Mouse (Mus musculus) bone marrow, adult 2 months (tissue): ENCODE data around the gene Nxpe5.

Experiments used
- CTCF ChIP-seq: fragments of 200-500 bp; IDR thresholded peaks from 2 replicates; pipeline ENCODE4 v1.5.1; 2011; ENCODE audit warnings: low read length, control low read depth; ENCODE audit not compliant: control insufficient read depth, insufficient read depth
- POLR2A ChIP-seq: fragments of 200-500 bp; IDR thresholded peaks from 2 replicates; pipeline ENCODE4 v1.6.1; 2011; ENCODE audit warnings: low read depth, mild to moderate bottlenecking, control low read depth, low read length, borderline replicate concordance; ENCODE audit not compliant: control insufficient read depth

DNA sequence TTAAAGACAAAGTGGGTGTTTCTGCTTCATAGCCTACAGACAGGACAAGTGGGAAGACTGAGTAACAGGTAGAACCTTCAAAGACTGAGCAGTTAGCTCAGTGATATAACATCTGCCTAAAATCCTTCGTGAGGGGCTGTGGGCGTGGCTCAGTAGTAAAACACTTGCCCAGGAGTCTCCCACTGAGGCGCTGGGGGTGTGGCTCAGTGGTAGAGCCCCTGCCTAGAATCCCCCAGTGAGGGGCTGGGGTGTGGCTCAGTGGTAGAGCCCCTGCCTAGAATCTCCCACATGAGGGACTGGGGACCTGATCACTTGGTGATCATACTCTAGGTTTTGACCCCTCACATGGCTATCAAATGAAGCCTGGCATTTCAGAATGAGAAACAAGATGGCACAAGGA is 32.4 kb downstream of the Nxpe5 start:
- TF ChIP-seq POLR2A (no peak), CTCF (no peak)
